Mouse (Mus musculus): Measurements from ENCODE around the gene Ttll9. TPM values are rescaled to one million over a fixed set of nuclear protein-coding genes. Genes with fewer than 3 reads are reported as not detected.

Ttll9 gene
- not detected in 2 replicates for polyA plus RNA-seq (2012; rRNA removed)

DNA sequence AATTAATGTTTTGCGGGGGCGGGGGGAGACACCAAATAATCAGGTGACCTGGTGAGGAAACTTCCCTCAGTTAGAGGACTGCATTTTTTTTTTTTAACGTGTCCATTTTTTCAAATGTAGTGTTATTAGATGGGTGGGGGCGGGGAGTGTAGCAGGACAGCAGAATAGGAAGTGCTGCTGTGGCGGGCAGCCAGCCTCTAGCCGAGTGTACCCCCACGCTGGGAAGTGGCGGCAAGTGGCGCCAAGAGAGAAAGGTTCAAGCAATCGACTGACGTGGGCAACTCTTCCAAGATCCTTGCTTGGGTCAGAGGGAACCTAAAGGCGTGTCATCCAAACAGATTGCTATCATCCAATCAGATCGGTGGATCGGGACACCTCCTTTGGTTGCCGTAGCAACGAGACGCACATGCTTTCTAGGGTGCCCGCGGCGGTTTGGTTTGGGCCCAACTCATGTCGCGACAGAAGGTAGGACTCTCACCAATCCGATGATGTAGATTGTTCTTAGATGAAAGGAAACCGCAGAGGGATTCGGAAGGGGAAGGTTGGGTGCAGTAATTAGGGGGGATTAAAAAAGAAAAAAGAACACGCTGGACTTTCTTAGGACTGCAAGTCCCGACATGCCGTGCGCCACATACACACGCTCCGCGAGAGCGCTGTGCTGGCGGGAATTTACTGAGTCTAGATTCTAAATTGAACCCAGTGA, at the start of gene Ttll9:
TSS of gene Ttll9 (plus strand) at position 395 of the 703 bp plus-strand sequence.

DNA sequence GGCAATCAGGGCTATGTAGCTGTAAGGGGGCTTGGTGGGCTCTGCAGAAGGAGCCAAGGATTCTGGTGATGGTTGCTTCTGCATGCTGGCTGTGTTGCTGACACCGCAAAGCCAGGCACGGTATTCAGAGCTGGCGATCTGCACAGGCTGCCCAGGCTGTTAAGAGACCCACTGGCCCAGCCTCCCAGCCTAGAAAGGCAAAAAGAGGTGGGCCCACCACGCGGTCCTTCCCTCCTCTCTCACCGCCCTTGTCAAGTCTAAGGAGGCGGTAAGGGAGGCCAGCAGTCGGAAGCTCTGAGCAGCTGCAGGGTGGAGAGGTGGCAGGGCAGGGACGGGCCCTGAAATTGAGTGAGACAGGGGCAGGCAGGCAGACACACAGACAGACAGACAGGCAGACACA, 29.2 kb upstream of the Ttll9 start, which contains the start of gene Foxs1:
TSS of gene Foxs1 (minus strand) at position 161 of the 400 bp plus-strand sequence.

DNA sequence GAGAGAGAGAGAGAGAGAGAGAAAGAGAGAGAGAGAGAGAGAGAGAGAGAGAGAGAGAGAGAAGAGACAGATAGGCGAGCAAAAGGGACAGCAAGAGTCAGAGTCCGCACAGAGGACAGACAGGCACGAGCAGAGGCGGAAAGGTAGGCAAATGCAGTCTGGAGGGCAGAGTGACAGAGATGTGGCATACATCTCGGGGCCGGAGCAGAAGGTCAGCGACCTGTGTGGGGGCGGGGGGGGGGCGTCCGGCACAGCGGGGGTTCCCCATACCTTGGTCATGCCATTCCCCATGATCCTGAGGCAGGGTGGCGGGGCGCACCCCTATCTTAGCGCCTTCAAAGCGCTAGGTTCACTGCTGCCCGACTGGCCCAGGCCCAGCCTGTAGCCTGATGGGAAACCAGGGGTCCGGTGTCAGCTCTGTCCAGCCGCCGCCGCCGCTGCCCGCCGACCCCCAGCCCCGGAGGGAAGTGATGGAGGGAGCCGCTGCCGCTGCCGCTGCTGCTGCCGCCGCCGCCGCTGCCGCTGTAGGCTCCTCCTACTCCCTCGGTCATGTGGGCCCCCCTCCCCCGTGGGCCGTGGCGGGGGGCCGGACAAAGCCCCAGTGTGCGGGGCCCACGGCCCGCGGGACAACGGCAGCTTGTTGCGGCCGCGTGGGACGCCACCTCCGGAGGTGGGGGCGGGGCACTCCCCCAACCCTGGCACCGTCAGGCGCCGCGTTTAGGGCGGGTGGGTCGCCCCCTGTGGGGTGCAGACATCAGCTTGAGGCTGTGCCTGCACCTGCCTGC, 11.0 kb upstream of the Ttll9 start, which contains the start of gene Dusp15:
TSS of gene Dusp15 (minus strand) at position 634 of the 785 bp plus-strand sequence.

DNA sequence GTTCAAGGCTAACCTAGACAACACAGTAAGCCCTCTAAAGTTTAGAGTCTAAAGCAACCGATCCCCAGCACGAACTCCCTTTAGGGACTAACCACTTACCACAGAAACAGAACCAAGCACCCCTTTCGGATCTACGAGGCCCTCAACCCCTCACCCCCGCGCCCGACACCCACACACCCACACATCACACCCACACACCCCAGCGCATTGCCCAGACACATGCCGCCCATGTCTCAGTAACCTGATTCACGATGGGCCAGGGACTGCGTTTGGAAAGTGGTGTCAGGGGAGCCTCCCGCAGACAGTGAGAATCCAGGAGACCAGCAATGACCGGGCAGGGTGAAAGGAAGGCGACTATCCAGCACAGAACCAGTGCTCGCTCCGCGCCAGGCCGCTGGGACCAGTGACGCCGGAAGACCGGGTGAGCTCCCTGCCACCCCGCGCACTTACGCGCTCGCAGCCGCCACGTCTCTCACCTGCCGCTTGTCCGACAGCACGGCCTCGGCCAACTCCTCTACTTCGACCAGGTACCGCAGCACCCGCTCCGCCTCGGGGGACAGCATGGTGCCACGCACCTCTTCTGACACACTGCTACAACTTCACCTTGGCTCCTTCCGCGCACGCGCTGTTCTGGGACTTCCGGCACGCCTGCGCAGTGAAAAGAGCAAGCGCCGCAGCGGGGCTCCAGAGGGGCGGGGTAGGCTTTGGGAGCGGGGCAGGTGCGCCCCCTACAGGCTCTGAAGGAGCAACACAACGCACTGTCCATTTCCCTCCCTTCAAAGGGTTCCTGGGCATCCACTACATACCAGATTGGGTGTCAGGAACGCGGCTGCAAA, 52.7 kb downstream of the Ttll9 start, which contains the start of gene Pdrg1:
TSS of gene Pdrg1 (minus strand) at position 670 of the 836 bp plus-strand sequence.

DNA sequence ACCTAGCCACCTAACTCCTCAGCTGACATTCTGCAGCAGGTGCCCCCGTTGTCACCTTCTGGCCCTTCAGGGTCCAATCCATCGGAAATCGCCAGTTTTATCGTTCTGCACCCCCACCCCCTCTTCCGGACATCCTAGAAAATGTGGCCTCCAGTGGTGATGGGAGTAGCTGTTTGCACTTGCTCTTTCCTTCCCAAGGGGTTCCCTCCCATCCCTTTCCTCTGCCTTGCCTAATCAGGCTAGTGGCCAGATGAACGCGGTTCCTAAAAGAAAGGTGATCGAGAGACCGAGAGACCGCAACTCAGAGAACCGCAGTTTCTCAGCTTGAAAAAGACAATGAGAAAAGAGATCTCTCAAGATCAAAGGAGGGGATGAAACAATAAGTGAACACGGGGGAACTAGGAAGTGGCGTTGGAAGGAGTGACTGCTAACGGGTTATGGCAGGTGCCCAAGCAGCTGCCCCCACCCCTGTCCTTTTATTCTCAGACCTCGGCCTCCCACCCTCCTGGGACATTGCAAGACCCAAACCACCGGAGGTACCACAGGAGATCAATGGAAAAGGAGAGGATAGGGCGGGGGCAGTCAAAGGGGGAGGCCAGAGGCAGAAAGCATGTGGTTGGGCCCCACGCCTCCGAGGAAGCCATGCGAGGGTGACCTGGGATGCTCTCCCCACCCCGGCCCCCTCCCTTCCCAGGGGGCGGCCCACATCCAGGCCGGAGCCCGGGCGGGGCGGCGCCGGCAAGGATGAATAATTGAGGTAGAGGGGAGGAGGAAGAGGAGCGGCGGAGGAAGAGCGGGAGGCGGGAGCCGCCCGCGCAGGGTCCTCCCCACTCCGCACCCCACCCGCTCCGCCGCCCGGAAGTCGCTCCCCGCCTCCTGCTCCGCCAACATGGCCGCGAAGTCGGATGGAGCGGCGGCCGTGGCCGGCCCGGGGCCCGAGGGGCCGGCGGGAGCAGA, 69.1 kb downstream of the Ttll9 start, which contains the start of gene Xkr7:
TSS of gene Xkr7 (plus strand) at position 727 of the 957 bp plus-strand sequence.

Other genes starting within 250 kb of the Ttll9 start
- gene Id1, start 226.2 kb upstream of the Ttll9 start, polyA plus RNA-seq (2012; rRNA removed), result 694 and 877 TPM in 2 replicates
- 1.8 and 3.3 TPM in 2 replicates for gene Cox4i2, start 208.3 kb upstream of the Ttll9 start, polyA plus RNA-seq (2012; rRNA removed)
- gene Bcl2l1, start 130.8 kb upstream of the Ttll9 start, polyA plus RNA-seq (2012; rRNA removed), result 30.1 and 30.6 TPM in 2 replicates
- gene Tpx2, start 114.5 kb upstream of the Ttll9 start, polyA plus RNA-seq (2012; rRNA removed), result 0.28 and 0.78 TPM in 2 replicates
- 1.0 and 1.5 TPM in 2 replicates for gene Mylk2, start 51.1 kb upstream of the Ttll9 start, polyA plus RNA-seq (2012; rRNA removed)
- 3.9 and 5.3 TPM in 2 replicates for gene Foxs1, start 29.3 kb upstream of the Ttll9 start, polyA plus RNA-seq (2012; rRNA removed)
- 0.03 and 0.04 TPM in 2 replicates for gene Dusp15, start 10.8 kb upstream of the Ttll9 start, polyA plus RNA-seq (2012; rRNA removed)
- 12.1 and 14.0 TPM in 2 replicates for gene Pdrg1, start 52.9 kb downstream of the Ttll9 start, polyA plus RNA-seq (2012; rRNA removed)
- gene Xkr7, start 69.4 kb downstream of the Ttll9 start, polyA plus RNA-seq (2012; rRNA removed), result 0.08 and 0.30 TPM in 2 replicates
- 7.9 and 12.4 TPM in 2 replicates for gene Ccm2l, start 103.5 kb downstream of the Ttll9 start, polyA plus RNA-seq (2012; rRNA removed)
- gene Hck, start 146.0 kb downstream of the Ttll9 start, polyA plus RNA-seq (2012; rRNA removed), result 5.2 and 7.3 TPM in 2 replicates
- 25.3 and 35.7 TPM in 2 replicates for gene Tm9sf4, start 198.8 kb downstream of the Ttll9 start, polyA plus RNA-seq (2012; rRNA removed)